ENCODE assay signal across 21 mouse cellular contexts in genomic region chr5:98561301-98561700, GRCm38 (mm10). TPM values are rescaled to one million over a fixed set of nuclear protein-coding genes. Genes with fewer than 3 reads are reported as not detected.
DNase-seq lines count a peak whose midpoint lies in the region; ATAC-seq and TF ChIP-seq lines count a peak whose summit lies in the region.
"Had no signal": no experiment of that assay in that cellular context is flagged by ENCODE, and none has a peak within 500 bp of the region (broad histone marks: within the 10 kb centered on the region; RNA-seq: fewer than 3 reads in every experiment).

No protein-coding gene starts in this region.

- H3K4me2 ChIP-seq in midbrain, embryonic 12.5 days (replicated peaks), result no peak overlapping the region
- no peak overlapping the region for H3K4me2 ChIP-seq in midbrain, embryonic 15.5 days
- H3K4me2 ChIP-seq in forebrain, embryonic 13.5 days, result no peak overlapping the region
- no peak overlapping the region for H3K4me2 ChIP-seq in kidney, embryonic 16.5 days (replicated peaks; ENCODE audit: low read depth, low read length)
- H3K4me2 ChIP-seq: heart, embryonic 15.5 days; hindbrain, embryonic 15.5 days; liver, embryonic 12.5 days; lung, embryonic 15.5 days had no signal

- no peaks in the 10 kb centered on the region for H3K36me3 ChIP-seq in midbrain, embryonic 12.5 days
- H3K36me3 ChIP-seq in midbrain, embryonic 15.5 days (replicated peaks), result no peaks in the 10 kb centered on the region
- no peaks in the 10 kb centered on the region for H3K36me3 ChIP-seq in forebrain, embryonic 13.5 days (ENCODE audit: poor library complexity, severe bottlenecking)
- H3K36me3 ChIP-seq in kidney, embryonic 16.5 days (ENCODE audit: insufficient read depth, low read length), result no peaks in the 10 kb centered on the region
- H3K36me3 ChIP-seq: embryonic facial prominence, embryonic 10.5 days; heart, embryonic 15.5 days; hindbrain, embryonic 15.5 days; limb, embryonic 10.5 days; liver, embryonic 12.5 days; lung, embryonic 15.5 days had no signal

- H3K27me3 ChIP-seq in midbrain, embryonic 12.5 days, result 0 out of 2 replicates have a peak, but pooled peaks cover 4% of the 10 kb centered on the region
- H3K27me3 ChIP-seq in midbrain, embryonic 15.5 days (replicated peaks), result no peaks in the 10 kb centered on the region
- no peaks in the 10 kb centered on the region for H3K27me3 ChIP-seq in forebrain, embryonic 13.5 days
- no peaks in the 10 kb centered on the region for H3K27me3 ChIP-seq in kidney, embryonic 16.5 days (ENCODE audit: insufficient read depth, low read length)
- H3K27me3 ChIP-seq: heart, embryonic 15.5 days; hindbrain, embryonic 15.5 days; liver, embryonic 12.5 days; lung, embryonic 15.5 days had no signal

- peak; percentile 79 for DNase-seq in brain, embryonic 14.5 days (ENCODE audit: low read depth)
- DNase-seq in spleen, postnatal 4 days (ENCODE audit: low spot score in 2 of 2), result no peak
- no peak for DNase-seq in layer of hippocampus, adult 2 months (ENCODE audit: low spot score in 2 of 2)
- DNase-seq: adrenal gland, postnatal 14 days; cerebellum, adult 9-11 months; heart, adult 18-20 months; right cerebral cortex, postnatal 14 days had no signal

- H3K9ac ChIP-seq in midbrain, embryonic 12.5 days (replicated peaks), result no peak overlapping the region
- no peak overlapping the region for H3K9ac ChIP-seq in midbrain, embryonic 15.5 days
- H3K9ac ChIP-seq in forebrain, embryonic 13.5 days, result no peak overlapping the region
- no peak overlapping the region for H3K9ac ChIP-seq in kidney, embryonic 16.5 days (replicated peaks; ENCODE audit: low read length)
- H3K9ac ChIP-seq: heart, embryonic 15.5 days; hindbrain, embryonic 15.5 days; liver, embryonic 12.5 days; lung, embryonic 15.5 days had no signal

- H3K4me3 ChIP-seq in midbrain, embryonic 12.5 days, result no peak overlapping the region
- no peak overlapping the region for H3K4me3 ChIP-seq in midbrain, embryonic 15.5 days
- H3K4me3 ChIP-seq in forebrain, embryonic 13.5 days, result no peak overlapping the region
- no peak overlapping the region for H3K4me3 ChIP-seq in kidney, embryonic 16.5 days (ENCODE audit: low read length)
- no peak overlapping the region for H3K4me3 ChIP-seq in layer of hippocampus, adult 2 months
- H3K4me3 ChIP-seq: embryonic facial prominence, embryonic 10.5 days; erythroblast, embryonic 14.5 days; heart, embryonic 15.5 days; hindbrain, embryonic 15.5 days; limb, embryonic 10.5 days; liver, embryonic 12.5 days; lung, embryonic 15.5 days; myocyte had no signal

- no peak for TF ChIP-seq CTCF in brain, embryonic 14.5 days (IDR thresholded peaks at IDR 0.05; ENCODE audit: borderline replicate concordance, extremely low read depth, insufficient read depth, insufficient read length)
- no peak for TF ChIP-seq CTCF in layer of hippocampus, adult 2 months (conservative IDR thresholded peaks at IDR 0.05)

- peak; percentile 59; the same call in 1 of the 2 replicates for ATAC-seq in midbrain, embryonic 12.5 days (ENCODE audit: low FRiP score, low read depth)
- ATAC-seq in midbrain, embryonic 15.5 days (replicated peaks), result no peak
- peak; percentile 73 for ATAC-seq in forebrain, embryonic 13.5 days
- peak; percentile 81 for ATAC-seq in kidney, embryonic 16.5 days (ENCODE audit: low FRiP score, low TSS enrichment)
- ATAC-seq: liver, embryonic 12.5 days had no signal

- H3K4me1 ChIP-seq in midbrain, embryonic 12.5 days, result peaks cover 18% of the 10 kb centered on the region
- no peaks in the 10 kb centered on the region; the same call in 1 of the 2 replicates for H3K4me1 ChIP-seq in midbrain, embryonic 15.5 days
- peaks cover 26% of the 10 kb centered on the region for H3K4me1 ChIP-seq in forebrain, embryonic 13.5 days
- 0 out of 2 replicates have a peak, but pooled peaks cover 8% of the 10 kb centered on the region for H3K4me1 ChIP-seq in kidney, embryonic 16.5 days (ENCODE audit: insufficient read depth, low read length)
- H3K4me1 ChIP-seq: heart, embryonic 15.5 days; hindbrain, embryonic 15.5 days; limb, embryonic 10.5 days; liver, embryonic 12.5 days had no signal

- TF ChIP-seq POLR2A in brain, embryonic 14.5 days (IDR thresholded peaks at IDR 0.05; ENCODE audit: borderline replicate concordance, extremely low read depth, insufficient read depth, insufficient read length, poor library complexity, severe bottlenecking), result no peak

- H3K27ac ChIP-seq in midbrain, embryonic 12.5 days (replicated peaks), result no peak overlapping the region
- H3K27ac ChIP-seq in midbrain, embryonic 15.5 days, result no peak overlapping the region
- H3K27ac ChIP-seq in forebrain, embryonic 13.5 days, result no peak overlapping the region
- H3K27ac ChIP-seq in kidney, embryonic 16.5 days (ENCODE audit: low read length), result no peak overlapping the region
- no peak overlapping the region for H3K27ac ChIP-seq in layer of hippocampus, adult 2 months
- H3K27ac ChIP-seq: embryonic facial prominence, embryonic 10.5 days; heart, embryonic 15.5 days; hindbrain, embryonic 15.5 days; limb, embryonic 10.5 days; liver, embryonic 12.5 days; lung, embryonic 15.5 days had no signal

- no peaks in the 10 kb centered on the region for H3K9me3 ChIP-seq in midbrain, embryonic 12.5 days
- H3K9me3 ChIP-seq in midbrain, embryonic 15.5 days, result no peaks in the 10 kb centered on the region
- no peaks in the 10 kb centered on the region for H3K9me3 ChIP-seq in forebrain, embryonic 13.5 days (replicated peaks)
- H3K9me3 ChIP-seq in kidney, embryonic 16.5 days (ENCODE audit: low read length), result no peaks in the 10 kb centered on the region
- H3K9me3 ChIP-seq: embryonic facial prominence, embryonic 10.5 days; heart, embryonic 15.5 days; hindbrain, embryonic 15.5 days; limb, embryonic 10.5 days; liver, embryonic 12.5 days; lung, embryonic 15.5 days had no signal

- WGBS in midbrain, embryonic 12.5 days, result 35% methylated on average over 4 of the region's 4 CpGs
- 29% methylated on average over 4 of the region's 4 CpGs for WGBS in midbrain, embryonic 15.5 days
- WGBS in forebrain, embryonic 13.5 days, result 21% methylated on average over 4 of the region's 4 CpGs
- WGBS in kidney, embryonic 16.5 days, result 54% methylated on average over 4 of the region's 4 CpGs

RNA-seq across cellular contexts. Expression of gene Gm11111, which starts 8.8 kb away (rescaled TPM):
- polyA plus RNA-seq in midbrain, embryonic 12.5 days (2016; fragmentation: Nextera tagmentation; extraction: Ambion mirVana), result not detected in 2 replicates
- polyA plus RNA-seq in midbrain, embryonic 15.5 days (2015; fragmentation: Nextera tagmentation; extraction: Ambion mirVana), result not detected in 2 replicates
- not detected in 2 replicates for polyA plus RNA-seq in brain, embryonic 14.5 days (2012; rRNA removed)
- not detected in 2 replicates for polyA plus RNA-seq in forebrain, embryonic 13.5 days (2015; fragmentation: Nextera tagmentation; extraction: Ambion mirVana)
- not detected in 2 replicates for polyA plus RNA-seq in kidney, embryonic 16.5 days (2015; fragmentation: Nextera tagmentation; extraction: Ambion mirVana)
- not detected for total RNA-seq in layer of hippocampus, adult 2 months (2021)
- total RNA-seq: adrenal gland, postnatal 14 days; heart, adult 18-20 months; left cerebral cortex, adult 18-20 months; megakaryocyte progenitor cell, adult 5-6 weeks had no signal
- polyA plus RNA-seq: embryonic facial prominence, embryonic 10.5 days; erythroblast, embryonic 14.5 days; heart, embryonic 15.5 days; hindbrain, embryonic 15.5 days; limb, embryonic 10.5 days; liver, embryonic 12.5 days; lung, embryonic 15.5 days; myocyte had no signal
